Mouse (Mus musculus) layer of hippocampus, adult 18-20 months (tissue): Measurements from ENCODE around the gene H2-M11. TPM values are rescaled to one million over a fixed set of nuclear protein-coding genes. Genes with fewer than 3 reads are reported as not detected.

Experiments
- DNase-seq, 2 experiments: peaks; one replicate each; pipeline ENCODE4 v3.0.0; 2022; ENCODE audit warnings: low spot score in 2 of 2
- long read RNA-seq: library from polyadenylated mRNA; stranded (forward); transcript quantifications from one replicate; pipeline ENCODE4 v2.0.0, GENCODE M21; 2021
- total RNA-seq, 2 experiments: library from RNA; stranded (reverse); gene quantifications; 2 replicates each; pipeline ENCODE4 v1.2.3; 2021

Gene H2-M11
- total RNA-seq: not detected
- long read RNA-seq: 0 reads

- no peak for DNase-seq
Observed at GRCm38 (mm10) chr17:36546775-36547174, at the start of gene H2-M11. H2-M11 (plus strand) TSS chr17:36547075.

DNA sequence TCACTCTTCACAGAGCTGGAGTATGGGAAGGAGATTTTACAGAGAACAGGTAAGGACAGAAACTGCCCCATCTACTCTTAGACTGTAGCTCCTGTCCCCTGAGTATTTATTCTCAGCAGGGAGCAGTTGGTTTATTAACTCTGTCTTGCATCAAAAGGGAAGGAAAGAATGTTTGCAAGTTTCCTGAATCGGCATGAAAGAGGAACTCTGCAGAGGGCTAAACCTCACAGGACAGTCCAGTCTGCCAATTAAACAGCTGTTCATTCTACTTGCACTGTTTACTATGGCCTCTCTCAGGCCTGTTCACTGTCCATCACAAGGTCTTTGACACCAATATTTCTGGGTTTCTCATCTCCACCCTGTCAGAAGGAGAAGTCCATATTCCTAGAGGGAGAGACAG is 46.4 kb upstream of the H2-M11 start:
- no peak for DNase-seq

DNA sequence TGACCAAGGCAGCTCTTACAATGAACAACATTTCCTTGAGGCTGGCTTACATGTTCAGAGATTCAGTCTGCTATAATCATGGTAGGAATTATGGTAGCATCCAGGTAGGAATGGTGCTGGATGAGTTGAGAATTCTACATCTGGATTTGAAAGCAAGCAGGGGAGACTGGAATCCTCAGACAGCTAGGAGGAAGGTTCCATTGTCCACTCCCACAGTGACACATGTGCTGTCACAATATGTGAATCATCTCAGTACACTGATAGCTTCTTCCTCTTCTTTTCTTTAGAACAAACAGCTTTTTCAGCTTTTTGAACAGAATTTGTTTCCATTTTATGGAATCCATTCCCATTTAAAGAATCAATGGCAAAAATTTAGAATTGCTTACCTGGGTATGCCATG is 43.0 kb upstream of the H2-M11 start:
- DNase-seq: no peak

Other genes with a start within 250 kb of the H2-M11 start
- not detected for gene H2-M10.1, start 220.9 kb upstream of the H2-M11 start, total RNA-seq
- gene H2-M10.3, start 178.7 kb upstream of the H2-M11 start, total RNA-seq: not detected
- not detected for gene H2-M10.4, start 84.7 kb upstream of the H2-M11 start, total RNA-seq
- not detected for gene H2-M9, start 95.6 kb downstream of the H2-M11 start, total RNA-seq
- not detected for gene H2-M1, start 125.1 kb downstream of the H2-M11 start, total RNA-seq
- not detected for gene H2-M10.5, start 225.8 kb downstream of the H2-M11 start, total RNA-seq